Mouse (Mus musculus) E14TG2a.4 (cell line): ENCODE results near the gene Zfp335.
"Not testable (repeated sequence)": the region's sequence is repeated elsewhere in the genome, so short reads cannot be mapped to it uniquely, and the experiment has no call there.

Experiments
- CTCF ChIP-seq: conservative IDR thresholded peaks from 2 replicates; pipeline ENCODE4 v1.5.1; 2014; ENCODE audit warnings: low read length
- NANOG ChIP-seq: IDR thresholded peaks from 2 replicates; pipeline ENCODE4 v1.6.1; 2014; ENCODE audit warnings: borderline replicate concordance, low read length, mixed read lengths

GRCm38 (mm10) chr2:164855572-164855971 is 56.0 kb downstream of the Zfp335 start:
- not testable (repeated sequence) for TF ChIP-seq CTCF, NANOG
